Mouse (Mus musculus) adrenal gland, postnatal 4 days (tissue): ENCODE data around the gene Lrrfip1. TPM values are rescaled to one million over a fixed set of nuclear protein-coding genes. Genes with fewer than 3 reads are reported as not detected.

Experiments
- DNase-seq, 2 experiments: peaks; one replicate each; pipeline ENCODE4 v3.0.0; 2021 to 2022; ENCODE audit warnings: low spot score in 2 of 2, mixed read lengths in 2 of 2
- total RNA-seq, 2 experiments: library from RNA; stranded (reverse); gene quantifications; 2 replicates each; pipeline ENCODE4 v1.2.3; 2021

Lrrfip1 gene
- total RNA-seq, 2 experiments from 2014 or later: 54.7 to 56.7 TPM

GRCm38 (mm10) chr1:90997641-90998040 is 896 bp upstream of the Lrrfip1 start:
- no peak for DNase-seq

GRCm38 (mm10) chr1:90998891-90999611 is 514 bp downstream of the Lrrfip1 start:
- peak in 1 of 2 experiments; percentile 22 for DNase-seq

GRCm38 (mm10) chr1:90999911-91000601 is 1.5 kb downstream of the Lrrfip1 start:
- no peak for DNase-seq

- DNase-seq: no peak
Measured at GRCm38 (mm10) chr1:91001101-91001500, 2.6 kb downstream of the Lrrfip1 start.

- no peak for DNase-seq
Measured at GRCm38 (mm10) chr1:91001871-91002539, 3.5 kb downstream of the Lrrfip1 start.

GRCm38 (mm10) chr1:91002641-91003040 is 4.1 kb downstream of the Lrrfip1 start:
- no peak for DNase-seq

- no peak for DNase-seq
Measured at GRCm38 (mm10) chr1:91003522-91004253, 5.2 kb downstream of the Lrrfip1 start.

- DNase-seq: no peak
Measured at GRCm38 (mm10) chr1:91006037-91006436, 7.5 kb downstream of the Lrrfip1 start.

GRCm38 (mm10) chr1:91006708-91007107 is 8.2 kb downstream of the Lrrfip1 start:
- no peak for DNase-seq

- no peak for DNase-seq
Measured at GRCm38 (mm10) chr1:91008147-91008682, 9.7 kb downstream of the Lrrfip1 start.

- DNase-seq: no peak
Measured at GRCm38 (mm10) chr1:91008746-91009145, 10.2 kb downstream of the Lrrfip1 start.

- DNase-seq: no peak
Measured at GRCm38 (mm10) chr1:91009266-91009665, 10.7 kb downstream of the Lrrfip1 start.

GRCm38 (mm10) chr1:91010216-91010615 is 11.7 kb downstream of the Lrrfip1 start:
- DNase-seq: no peak

GRCm38 (mm10) chr1:91010716-91011115 is 12.2 kb downstream of the Lrrfip1 start:
- DNase-seq: no peak

GRCm38 (mm10) chr1:91011336-91011735 is 12.8 kb downstream of the Lrrfip1 start:
- no peak for DNase-seq

- DNase-seq: no peak
Measured at GRCm38 (mm10) chr1:91013803-91014202, 15.3 kb downstream of the Lrrfip1 start.

- no peak for DNase-seq
Measured at GRCm38 (mm10) chr1:91015571-91015970, 17.0 kb downstream of the Lrrfip1 start.

GRCm38 (mm10) chr1:91017111-91017758 is 18.7 kb downstream of the Lrrfip1 start:
- DNase-seq: no peak

GRCm38 (mm10) chr1:91019346-91019745 is 20.8 kb downstream of the Lrrfip1 start:
- DNase-seq: no peak

- DNase-seq: no peak
Measured at GRCm38 (mm10) chr1:91021304-91021703, 22.8 kb downstream of the Lrrfip1 start.
